Mouse (Mus musculus) cortical plate, adult 2 months (tissue): ENCODE measurements around the gene Carhsp1.

Source experiments
- CTCF ChIP-seq: fragments of 200-500 bp; IDR thresholded peaks from 2 replicates; pipeline ENCODE4 v1.5.1; 2011; ENCODE audit warnings: mild to moderate bottlenecking, control low read depth, low read length; ENCODE audit not compliant: insufficient read depth; ENCODE audit errors: extremely low read depth
- POLR2A ChIP-seq: fragments of 200-500 bp; IDR thresholded peaks from 2 replicates; pipeline ENCODE4 v1.6.1; 2011; ENCODE audit warnings: mild to moderate bottlenecking, low read length, control low read depth; ENCODE audit not compliant: insufficient read depth; ENCODE audit errors: extremely low read depth

DNA sequence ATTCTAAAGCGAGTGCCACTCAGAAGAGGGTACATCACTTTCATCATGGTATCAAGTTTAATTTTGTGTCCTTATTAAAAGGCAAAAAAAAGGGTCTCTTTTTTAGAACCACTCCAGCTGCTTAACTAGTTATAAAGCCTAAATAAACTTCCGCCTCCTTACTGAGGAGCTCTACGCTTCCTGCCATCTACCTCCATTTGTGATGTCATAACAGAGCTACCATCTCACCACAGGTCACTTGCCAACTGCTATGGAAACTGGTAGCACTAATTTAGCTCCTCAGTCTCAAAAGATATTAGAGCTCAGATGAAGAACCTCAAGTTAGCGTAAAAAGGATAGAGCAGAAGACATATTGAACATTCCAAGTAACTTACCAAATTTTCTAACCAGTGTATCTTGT, 48.5 kb upstream of the Carhsp1 start:
- TF ChIP-seq CTCF (no peak), POLR2A (no peak)
